Comparison of ENCODE assay signal across 33 mouse cellular contexts in the genomic region with DNA sequence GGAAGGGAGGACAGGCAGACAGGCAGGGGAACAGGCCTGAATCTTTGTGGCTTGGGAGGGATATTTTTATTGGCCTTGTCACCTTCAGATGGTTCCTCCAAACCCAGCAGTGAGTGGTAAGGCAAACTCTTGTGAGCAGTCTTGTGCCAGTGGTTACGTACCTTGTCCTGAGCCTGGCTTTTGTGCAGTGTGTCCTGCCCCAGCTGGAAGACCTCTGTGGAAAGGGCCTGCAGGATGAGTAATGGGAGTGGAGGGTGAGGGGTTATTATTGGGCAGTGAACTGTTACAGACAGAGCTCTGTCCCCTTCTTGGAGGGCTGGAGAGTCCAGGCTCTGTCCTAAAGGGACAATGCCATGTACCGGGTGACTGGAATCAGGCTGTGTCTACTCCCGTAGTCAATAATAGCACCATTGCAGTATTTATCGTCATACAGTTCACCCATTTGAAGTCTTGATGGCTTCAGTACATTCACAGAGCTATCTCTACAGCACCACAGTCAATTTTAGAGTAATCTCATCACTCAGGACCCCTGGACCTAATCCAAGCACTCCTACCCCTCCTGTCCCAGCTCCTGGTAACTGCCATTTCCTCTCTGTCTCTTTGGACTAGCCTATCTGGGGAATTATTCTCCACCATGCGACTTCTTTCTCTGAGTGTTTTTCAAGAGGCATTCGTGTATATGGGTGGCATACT. TPM values are rescaled to one million over a fixed set of nuclear protein-coding genes. Genes with fewer than 3 reads are reported as not detected.
"Had no signal": no experiment of that assay in that cellular context is flagged by ENCODE, and none has a peak within 500 bp of the region (broad histone marks: within the 10 kb centered on the region; RNA-seq: fewer than 3 reads in every experiment).

No protein-coding gene starts in this region.

- DNase-seq: kidney, adult 11 months; kidney, postnatal 14 days; layer of hippocampus, adult 9-11 months; liver, embryonic 13.5 days; lung, adult 2 months; lung, postnatal 14 days; lung, postnatal 4 days; retina, postnatal 1 day; thymus, adult 2 months; thymus, postnatal 14 days; thymus, postnatal 4 days had no signal

- H3K27ac ChIP-seq: intestine, embryonic 15.5 days; layer of hippocampus, adult 2 months; left cerebral cortex, adult 2 months; liver, embryonic 13.5 days; midbrain, embryonic 10.5 days; midbrain, embryonic 13.5 days; neural tube, embryonic 13.5 days; stomach, postnatal 0 days had no signal

- H3K9ac ChIP-seq: intestine, embryonic 15.5 days; liver, embryonic 13.5 days; midbrain, embryonic 13.5 days; neural tube, embryonic 13.5 days had no signal

- H3K4me1 ChIP-seq: intestine, embryonic 15.5 days; liver, embryonic 13.5 days; midbrain, embryonic 10.5 days; neural tube, embryonic 13.5 days had no signal

- H3K4me3 ChIP-seq: intestine, embryonic 15.5 days; layer of hippocampus, adult 2 months; left cerebral cortex, adult 2 months; liver, embryonic 13.5 days; midbrain, embryonic 10.5 days; midbrain, embryonic 13.5 days; myocyte; neural tube, embryonic 13.5 days had no signal

- H3K9me3 ChIP-seq: intestine, embryonic 15.5 days; liver, embryonic 13.5 days; midbrain, embryonic 10.5 days; midbrain, embryonic 13.5 days; neural tube, embryonic 13.5 days had no signal

- H3K4me2 ChIP-seq: intestine, embryonic 15.5 days; liver, embryonic 13.5 days; midbrain, embryonic 13.5 days; neural tube, embryonic 13.5 days had no signal

- ATAC-seq: intestine, embryonic 15.5 days; midbrain, embryonic 13.5 days; midbrain, embryonic 16.5 days had no signal

- H3K27me3 ChIP-seq: intestine, embryonic 15.5 days; liver, embryonic 13.5 days; midbrain, embryonic 13.5 days; neural tube, embryonic 13.5 days had no signal

- H3K36me3 ChIP-seq: intestine, embryonic 15.5 days had no signal

RNA-seq across cellular contexts. Expression of gene Meig1, which starts 13.1 kb away (rescaled TPM):
- total RNA-seq: liver, adult 2 months; megakaryocyte, adult 5-6 weeks had no signal
- polyA plus RNA-seq: intestine, embryonic 15.5 days; large intestine, adult 2 months; limb, embryonic 11.5 days; liver, adult 2 months; liver, embryonic 13.5 days; liver, embryonic 16.5 days; midbrain, embryonic 10.5 days; small intestine, adult 2 months; stomach, embryonic 14.5 days had no signal

RNA-seq across cellular contexts. Expression of gene Olah, which starts 38.5 kb away (rescaled TPM):
- total RNA-seq: layer of hippocampus, adult 2 months; layer of hippocampus, postnatal 25 days; left cerebral cortex, adult 2 months; left cerebral cortex, postnatal 10 days; left cerebral cortex, postnatal 36 days; liver, adult 2 months; megakaryocyte, adult 5-6 weeks; monocyte, adult 5-6 weeks; neutrophil, adult 5-6 weeks had no signal
- polyA plus RNA-seq: intestine, embryonic 15.5 days; large intestine, adult 2 months; limb, embryonic 11.5 days; liver, adult 2 months; liver, embryonic 13.5 days; liver, embryonic 16.5 days; lung, adult 2 months; lung, embryonic 16.5 days; midbrain, embryonic 10.5 days; midbrain, embryonic 13.5 days; myocyte; neural tube, embryonic 13.5 days; small intestine, adult 2 months; stomach, embryonic 14.5 days; thymus, adult 2 months had no signal
